Mouse (Mus musculus) ES-Bruce4 (cell line): Measurements from ENCODE around the gene Gm49361.

Experiments used
- CTCF ChIP-seq: IDR thresholded peaks from one replicate; pipeline ENCODE4 v1.8.1; 2011; ENCODE audit warnings: low read depth, low read length
- EP300 ChIP-seq: IDR thresholded peaks from 2 replicates; pipeline ENCODE4 v1.6.1; 2011; ENCODE audit warnings: low read depth, low read length; ENCODE audit not compliant: insufficient read depth
- POLR2A ChIP-seq: IDR thresholded peaks from one replicate; pipeline ENCODE4 v1.8.1; 2011; ENCODE audit warnings: low read length; ENCODE audit not compliant: insufficient read depth

DNA sequence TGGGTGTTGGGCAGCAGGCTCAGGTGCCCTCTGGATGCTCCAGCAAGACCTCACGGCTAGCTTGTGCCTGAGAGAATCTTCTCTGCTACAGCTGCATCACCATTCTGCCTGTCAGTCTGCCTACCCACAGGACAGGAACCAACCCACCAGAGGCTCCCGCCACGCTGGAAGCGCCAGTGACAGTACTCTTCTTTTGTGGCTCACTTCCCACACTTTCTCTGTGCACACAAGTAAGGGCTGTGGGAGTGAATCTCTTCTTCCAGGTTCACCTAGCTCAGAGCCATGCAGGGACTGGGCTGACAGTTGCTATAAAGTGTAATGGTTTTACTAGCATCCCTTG, 39.2 kb downstream of the Gm49361 start:
- no peak for TF ChIP-seq POLR2A
- no peak for TF ChIP-seq EP300
- TF ChIP-seq CTCF, result no peak
